Mouse (Mus musculus): Measurements from ENCODE around the gene Cacna1c. TPM values are rescaled to one million over a fixed set of nuclear protein-coding genes. Genes with fewer than 3 reads are reported as not detected.

Gene Cacna1c
- polyA plus RNA-seq, 1 experiment from 2014 or later, result 4.0 TPM

DNA sequence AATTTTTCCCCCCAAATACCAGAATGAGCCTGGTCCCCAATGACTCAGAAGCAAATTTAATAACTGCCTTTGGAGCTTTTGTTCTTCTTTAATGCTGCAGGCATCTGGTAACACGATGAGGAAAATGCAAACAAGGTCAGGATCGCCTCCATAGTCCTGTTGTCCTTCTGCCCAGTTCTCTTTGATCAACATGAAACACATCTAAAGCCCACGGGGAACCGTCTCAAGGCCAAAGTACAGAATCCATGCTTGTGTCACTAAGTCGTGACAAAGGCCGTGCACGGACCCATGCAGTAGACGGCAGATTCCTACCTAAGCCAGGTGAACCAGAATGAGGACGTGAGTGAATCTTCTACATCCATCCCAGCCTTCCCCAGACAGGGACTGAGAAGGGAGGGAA is 333.5 kb downstream of the Cacna1c start:
- Histone ChIP-seq H3K9ac (ENCODE audit: low read depth, low read length) (no peak overlapping the region), H3K4me1 (replicated peaks; ENCODE audit: control insufficient read depth, insufficient read depth, low read length) (no peaks in the 10 kb centered on the region), H3K4me2 (replicated peaks; ENCODE audit: low read depth, low read length) (no peak overlapping the region), H3K36me3 (ENCODE audit: control insufficient read depth, insufficient read depth, low read length) (no peaks in the 10 kb centered on the region), H3K27me3 (ENCODE audit: control insufficient read depth, insufficient read depth, low read length) (no peaks in the 10 kb centered on the region), H3K9me3 (ENCODE audit: control insufficient read depth, low read length) (no peaks in the 10 kb centered on the region), H3K4me3 (ENCODE audit: low read depth, low read length) (no peak overlapping the region), H3K27ac (ENCODE audit: low read depth, low read length) (no peak overlapping the region)
- WGBS, result 93% methylated on average over 9 of the region's 9 CpGs
- ATAC-seq (ENCODE audit: low FRiP score) (no peak), DNase-seq (ENCODE audit: low spot score) (no peak)

DNA sequence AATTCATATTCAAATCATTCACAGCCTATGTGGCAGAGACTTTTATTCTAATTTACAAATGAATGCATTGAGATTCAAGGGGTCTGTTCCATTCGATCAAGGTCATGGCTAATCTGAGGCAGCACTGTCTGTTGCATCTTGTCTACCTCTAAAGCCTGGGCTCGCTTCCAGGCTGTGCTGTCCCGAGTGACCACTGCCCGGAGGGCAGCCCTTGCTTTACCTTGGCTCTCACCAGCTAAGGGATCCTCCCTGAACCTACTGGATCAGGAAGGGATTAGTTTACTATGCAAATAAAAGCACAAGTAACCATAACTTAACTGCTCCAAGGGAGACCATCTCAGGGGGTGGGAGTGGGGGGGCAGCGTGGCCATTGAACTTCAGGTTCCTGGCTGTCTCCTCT is 334.1 kb downstream of the Cacna1c start:
- Histone ChIP-seq H3K27ac (ENCODE audit: low read depth, low read length) (no peak overlapping the region), H3K9ac (ENCODE audit: low read depth, low read length) (no peak overlapping the region), H3K4me2 (replicated peaks; ENCODE audit: low read depth, low read length) (no peak overlapping the region), H3K9me3 (ENCODE audit: control insufficient read depth, low read length) (no peaks in the 10 kb centered on the region), H3K4me3 (ENCODE audit: low read depth, low read length) (no peak overlapping the region), H3K36me3 (ENCODE audit: control insufficient read depth, insufficient read depth, low read length) (no peaks in the 10 kb centered on the region), H3K4me1 (replicated peaks; ENCODE audit: control insufficient read depth, insufficient read depth, low read length) (no peaks in the 10 kb centered on the region), H3K27me3 (ENCODE audit: control insufficient read depth, insufficient read depth, low read length) (no peaks in the 10 kb centered on the region)
- ATAC-seq (ENCODE audit: low FRiP score) (no peak), DNase-seq (ENCODE audit: low spot score) (no peak)
- 76% methylated on average over 5 of the region's 5 CpGs for WGBS

DNA sequence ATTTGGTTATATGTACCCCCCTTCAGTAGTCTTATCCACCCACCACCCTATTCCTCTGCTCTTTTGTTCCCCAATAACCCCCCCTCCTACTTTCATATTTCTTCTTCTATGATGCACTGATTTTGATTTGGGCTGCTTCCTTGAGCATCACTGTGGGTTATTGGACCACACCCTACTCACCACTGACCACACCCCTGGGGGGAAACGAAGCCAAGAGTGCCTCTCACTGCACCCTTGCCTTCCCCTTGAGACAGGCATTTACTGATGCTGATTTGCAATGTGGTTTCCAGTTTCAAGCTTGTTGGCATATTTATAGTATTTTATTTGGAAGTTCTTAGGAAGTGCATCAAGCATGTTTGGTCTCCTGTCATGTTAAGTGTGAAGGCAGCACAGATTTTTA is 337.8 kb downstream of the Cacna1c start:
- no peaks in the 10 kb centered on the region for H3K27me3 ChIP-seq (ENCODE audit: control insufficient read depth, insufficient read depth, low read length)
- 63% methylated on average over 1 of the region's 1 CpGs for WGBS
- no peak overlapping the region for H3K4me3 ChIP-seq (ENCODE audit: low read depth, low read length)
- DNase-seq (ENCODE audit: low spot score), result no peak
- H3K4me2 ChIP-seq (replicated peaks; ENCODE audit: low read depth, low read length), result no peak overlapping the region
- H3K4me1 ChIP-seq (replicated peaks; ENCODE audit: control insufficient read depth, insufficient read depth, low read length), result no peaks in the 10 kb centered on the region
- H3K27ac ChIP-seq (ENCODE audit: low read depth, low read length), result no peak overlapping the region
- H3K9ac ChIP-seq (ENCODE audit: low read depth, low read length), result no peak overlapping the region
- H3K9me3 ChIP-seq (ENCODE audit: control insufficient read depth, low read length), result no peaks in the 10 kb centered on the region
- ATAC-seq (ENCODE audit: low FRiP score), result no peak
- H3K36me3 ChIP-seq (ENCODE audit: control insufficient read depth, insufficient read depth, low read length), result no peaks in the 10 kb centered on the region

DNA sequence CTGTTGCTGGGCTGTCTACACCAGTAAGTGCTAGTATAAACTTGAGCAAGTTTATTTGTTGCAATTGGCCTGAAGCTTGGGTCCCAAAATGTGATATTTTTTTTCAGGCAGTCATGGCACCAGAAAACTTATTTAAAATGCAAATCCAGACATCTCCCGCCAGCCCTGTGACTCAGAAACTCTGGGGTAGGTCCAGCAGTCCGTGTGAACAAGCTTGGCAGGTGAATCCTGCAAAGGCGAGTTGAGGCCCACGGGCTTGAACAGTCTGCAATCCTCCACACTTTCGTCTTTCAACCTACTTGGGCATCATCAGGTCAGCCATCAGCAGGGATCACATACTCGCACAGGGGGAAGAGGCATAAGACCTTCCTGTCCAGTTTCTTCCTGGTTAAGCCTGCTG is 344.1 kb downstream of the Cacna1c start:
- no peak for DNase-seq (ENCODE audit: low spot score)
- Histone ChIP-seq H3K4me2 (replicated peaks; ENCODE audit: low read depth, low read length) (no peak overlapping the region), H3K9me3 (ENCODE audit: control insufficient read depth, low read length) (no peaks in the 10 kb centered on the region), H3K27ac (ENCODE audit: low read depth, low read length) (no peak overlapping the region), H3K36me3 (ENCODE audit: control insufficient read depth, insufficient read depth, low read length) (no peaks in the 10 kb centered on the region), H3K4me3 (ENCODE audit: low read depth, low read length) (no peak overlapping the region), H3K27me3 (ENCODE audit: control insufficient read depth, insufficient read depth, low read length) (no peaks in the 10 kb centered on the region), H3K9ac (ENCODE audit: low read depth, low read length) (no peak overlapping the region), H3K4me1 (replicated peaks; ENCODE audit: control insufficient read depth, insufficient read depth, low read length) (no peaks in the 10 kb centered on the region)
- no peak for ATAC-seq (ENCODE audit: low FRiP score)
- 73% methylated on average over 6 of the region's 6 CpGs for WGBS

DNA sequence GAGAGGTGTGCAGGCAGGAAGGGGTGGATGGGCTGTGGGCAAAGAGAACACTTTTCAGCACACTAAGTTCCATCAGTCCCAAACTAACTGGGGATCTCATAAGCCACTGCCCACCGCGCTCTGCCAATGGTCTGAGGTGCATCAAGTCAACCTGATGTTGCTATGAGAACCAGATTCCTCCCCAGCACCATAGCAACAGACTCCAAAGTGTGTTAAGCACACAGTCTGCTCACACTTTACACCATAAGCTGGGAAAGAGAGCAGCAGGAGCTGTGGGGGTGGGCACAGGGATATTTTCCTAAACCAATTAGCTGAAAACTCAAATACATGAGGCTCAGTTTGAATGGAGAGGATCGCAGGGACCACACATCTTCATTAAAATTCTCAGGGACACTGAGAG is 345.1 kb downstream of the Cacna1c start:
- Histone ChIP-seq H3K4me2 (replicated peaks; ENCODE audit: low read depth, low read length) (no peak overlapping the region), H3K27me3 (ENCODE audit: control insufficient read depth, insufficient read depth, low read length) (no peaks in the 10 kb centered on the region), H3K9ac (ENCODE audit: low read depth, low read length) (no peak overlapping the region), H3K27ac (ENCODE audit: low read depth, low read length) (no peak overlapping the region), H3K4me3 (ENCODE audit: low read depth, low read length) (no peak overlapping the region), H3K9me3 (ENCODE audit: control insufficient read depth, low read length) (no peaks in the 10 kb centered on the region), H3K4me1 (replicated peaks; ENCODE audit: control insufficient read depth, insufficient read depth, low read length) (no peaks in the 10 kb centered on the region), H3K36me3 (ENCODE audit: control insufficient read depth, insufficient read depth, low read length) (no peaks in the 10 kb centered on the region)
- ATAC-seq (ENCODE audit: low FRiP score) (no peak), DNase-seq (ENCODE audit: low spot score) (no peak)
- 89% methylated on average over 3 of the region's 3 CpGs for WGBS

DNA sequence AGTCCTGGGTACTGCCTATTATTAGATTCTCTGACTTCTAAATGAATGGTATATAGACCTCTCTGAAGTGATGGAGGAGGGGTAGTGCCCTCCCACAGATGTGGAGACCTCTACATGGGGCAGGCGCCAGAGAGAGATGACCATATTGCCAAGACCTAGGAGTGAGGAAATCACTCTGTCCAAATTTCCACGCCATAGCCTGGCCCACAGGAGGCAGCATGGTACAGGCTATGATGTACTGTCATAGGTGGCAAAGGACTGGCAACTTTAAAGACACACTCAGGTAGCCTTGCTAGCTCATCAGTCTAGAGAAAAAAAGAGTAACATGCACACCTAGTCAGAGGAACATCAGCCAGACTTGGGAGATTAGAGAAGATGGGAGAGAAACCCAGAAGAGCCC is 347.6 kb downstream of the Cacna1c start:
- no peak overlapping the region for H3K9ac ChIP-seq (ENCODE audit: low read depth, low read length)
- no peaks in the 10 kb centered on the region for H3K9me3 ChIP-seq (ENCODE audit: control insufficient read depth, low read length)
- no peak overlapping the region for H3K4me3 ChIP-seq (ENCODE audit: low read depth, low read length)
- H3K4me2 ChIP-seq (replicated peaks; ENCODE audit: low read depth, low read length), result no peak overlapping the region
- no peaks in the 10 kb centered on the region for H3K27me3 ChIP-seq (ENCODE audit: control insufficient read depth, insufficient read depth, low read length)
- H3K36me3 ChIP-seq (ENCODE audit: control insufficient read depth, insufficient read depth, low read length), result no peaks in the 10 kb centered on the region
- ATAC-seq (ENCODE audit: low FRiP score), result no peak
- WGBS, result 83% methylated on average over 2 of the region's 2 CpGs
- H3K4me1 ChIP-seq (replicated peaks; ENCODE audit: control insufficient read depth, insufficient read depth, low read length), result 0 out of 2 replicates have a peak, but pooled peaks cover 3% of the 10 kb centered on the region
- H3K27ac ChIP-seq (ENCODE audit: low read depth, low read length), result no peak overlapping the region
- no peak for DNase-seq (ENCODE audit: low spot score)

DNA sequence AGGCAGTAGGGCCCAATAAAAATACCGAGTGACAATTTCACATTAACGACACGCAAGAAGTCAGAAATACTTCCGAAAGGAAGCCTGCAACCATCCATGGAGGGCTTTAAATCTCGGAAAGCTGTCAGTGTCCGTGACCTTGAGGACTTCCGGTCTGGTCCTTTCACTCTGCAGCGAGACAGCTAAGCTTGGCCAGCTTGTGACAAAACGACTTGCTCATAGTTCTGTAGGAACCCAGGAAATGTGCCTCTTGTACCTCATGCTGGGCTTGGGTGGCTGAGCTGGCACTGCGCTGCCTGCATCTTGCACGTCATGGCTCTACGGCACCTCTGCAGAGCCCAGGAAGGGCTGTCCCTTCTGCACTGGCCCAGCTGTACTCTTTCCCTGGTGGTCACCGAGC is 348.5 kb downstream of the Cacna1c start:
- Histone ChIP-seq H3K36me3 (ENCODE audit: control insufficient read depth, insufficient read depth, low read length) (no peaks in the 10 kb centered on the region), H3K4me1 (replicated peaks; ENCODE audit: control insufficient read depth, insufficient read depth, low read length) (0 out of 2 replicates have a peak, but pooled peaks cover 3% of the 10 kb centered on the region), H3K4me2 (replicated peaks; ENCODE audit: low read depth, low read length) (no peak overlapping the region), H3K27me3 (ENCODE audit: control insufficient read depth, insufficient read depth, low read length) (no peaks in the 10 kb centered on the region), H3K27ac (ENCODE audit: low read depth, low read length) (no peak overlapping the region), H3K9ac (ENCODE audit: low read depth, low read length) (no peak overlapping the region), H3K9me3 (ENCODE audit: control insufficient read depth, low read length) (no peaks in the 10 kb centered on the region), H3K4me3 (ENCODE audit: low read depth, low read length) (no peak overlapping the region)
- ATAC-seq (ENCODE audit: low FRiP score) (no peak), DNase-seq (ENCODE audit: low spot score) (no peak)
- 91% methylated on average over 13 of the region's 13 CpGs for WGBS

DNA sequence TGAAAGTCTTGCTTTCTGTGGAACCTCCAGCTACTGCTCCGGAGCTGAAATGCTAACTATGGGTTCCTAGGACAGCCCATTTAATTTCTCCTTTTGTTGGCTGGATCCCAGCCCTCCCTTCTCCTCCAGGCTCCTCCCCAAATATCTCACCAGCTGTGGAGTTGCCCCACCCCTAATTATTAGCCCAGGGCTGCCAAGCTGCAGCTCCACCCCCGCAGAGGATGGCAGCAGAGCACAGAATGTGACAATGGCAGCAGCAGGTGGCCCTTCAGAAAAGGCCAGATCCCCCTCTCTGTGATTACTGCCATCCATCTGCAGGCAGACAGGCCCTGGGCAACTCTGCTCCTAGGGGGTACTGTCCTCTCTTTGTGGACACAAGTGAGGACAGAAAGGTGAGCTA is 350.4 kb downstream of the Cacna1c start:
- Histone ChIP-seq H3K4me2 (replicated peaks; ENCODE audit: low read depth, low read length) (no peak overlapping the region), H3K27ac (ENCODE audit: low read depth, low read length) (no peak overlapping the region)
- DNase-seq (ENCODE audit: low spot score), result peak; percentile 45

DNA sequence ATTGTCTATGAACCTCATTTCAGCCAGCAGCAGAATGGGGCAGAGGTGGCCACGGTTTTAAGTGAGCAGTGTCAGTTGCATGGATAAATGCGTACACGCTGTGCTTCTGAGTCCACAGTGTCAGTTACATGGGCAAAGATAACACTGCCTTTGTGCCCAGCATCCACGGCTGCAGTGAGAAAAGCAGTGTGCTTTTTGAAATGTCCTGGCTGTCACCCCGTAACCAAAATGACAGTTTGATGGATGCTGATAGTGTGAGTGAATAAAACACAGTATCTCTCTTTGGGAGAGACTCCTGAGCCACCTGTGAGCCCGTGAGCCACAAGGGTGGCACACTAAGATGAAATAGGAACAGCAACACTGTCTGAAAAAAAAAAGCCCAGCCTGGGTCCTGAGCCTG is 351.0 kb downstream of the Cacna1c start:
- no peak overlapping the region; the same call in 1 of the 2 replicates for H3K4me2 ChIP-seq (replicated peaks; ENCODE audit: low read depth, low read length)
- H3K4me1 ChIP-seq (replicated peaks; ENCODE audit: control insufficient read depth, insufficient read depth, low read length), result 0 out of 2 replicates have a peak, but pooled peaks cover 3% of the 10 kb centered on the region
- H3K36me3 ChIP-seq (ENCODE audit: control insufficient read depth, insufficient read depth, low read length), result no peaks in the 10 kb centered on the region
- no peak overlapping the region for H3K9ac ChIP-seq (ENCODE audit: low read depth, low read length)
- WGBS, result 60% methylated on average over 6 of the region's 6 CpGs
- H3K9me3 ChIP-seq (ENCODE audit: control insufficient read depth, low read length), result no peaks in the 10 kb centered on the region
- no peak overlapping the region for H3K4me3 ChIP-seq (ENCODE audit: low read depth, low read length)
- H3K27ac ChIP-seq (ENCODE audit: low read depth, low read length), result no peak overlapping the region
- ATAC-seq (ENCODE audit: low FRiP score), result 0 out of 2 replicates have a peak, but pooled peaks have one; percentile 27
- no peaks in the 10 kb centered on the region for H3K27me3 ChIP-seq (ENCODE audit: control insufficient read depth, insufficient read depth, low read length)
- DNase-seq (ENCODE audit: low spot score), result no peak

More for the DNA sequence above, 350.4 kb downstream of the Cacna1c start:
- Histone ChIP-seq H3K27me3 (ENCODE audit: control insufficient read depth, insufficient read depth, low read length) (no peaks in the 10 kb centered on the region), H3K9ac (ENCODE audit: low read depth, low read length) (no peak overlapping the region), H3K4me3 (ENCODE audit: low read depth, low read length) (no peak overlapping the region), H3K9me3 (ENCODE audit: control insufficient read depth, low read length) (no peaks in the 10 kb centered on the region), H3K36me3 (ENCODE audit: control insufficient read depth, insufficient read depth, low read length) (no peaks in the 10 kb centered on the region), H3K4me1 (replicated peaks; ENCODE audit: control insufficient read depth, insufficient read depth, low read length) (0 out of 2 replicates have a peak, but pooled peaks cover 3% of the 10 kb centered on the region)
- peak; percentile 78 for ATAC-seq (ENCODE audit: low FRiP score)
- WGBS, result 17% methylated on average over 2 of the region's 2 CpGs

All from hindbrain, embryonic 11.5 days (tissue).